10 mouse cellular contexts compared by ENCODE assay signal in genomic region chr15:25284354-25285199, GRCm38 (mm10).
DNase-seq lines count a peak whose midpoint lies in the region; ATAC-seq and TF ChIP-seq lines count a peak whose summit lies in the region.
"Had no signal": no experiment of that assay in that cellular context is flagged by ENCODE, and none has a peak within 500 bp of the region (broad histone marks: within the 10 kb centered on the region; RNA-seq: fewer than 3 reads in every experiment).

No protein-coding gene starts in this region.

- no peak overlapping the region for H3K9ac ChIP-seq in forebrain, embryonic 16.5 days (replicated peaks; ENCODE audit: low read depth, low read length)

- no peak overlapping the region for H3K27ac ChIP-seq in forebrain, embryonic 16.5 days (ENCODE audit: low read length)
- H3K27ac ChIP-seq: gastrocnemius, adult 2 months had no signal

- intact Hi-C loops in left cerebral cortex, postnatal 4 days (cut with DNase I) = no loop called here
- intact Hi-C loops in left cerebral cortex, postnatal 10 days (cut with DNase I) = no loop called here

- peaks cover 4% of the 10 kb centered on the region for H3K4me1 ChIP-seq in forebrain, embryonic 16.5 days (replicated peaks; ENCODE audit: control insufficient read depth, insufficient read depth, low read length)

- peak; percentile 65; the same call in 1 of the 2 replicates for ATAC-seq in forebrain, embryonic 16.5 days

- no peak for TF ChIP-seq CTCF in brain, embryonic 14.5 days (IDR thresholded peaks at IDR 0.05; ENCODE audit: borderline replicate concordance, extremely low read depth, insufficient read depth, insufficient read length)

- TF ChIP-seq POLR2A in brain, embryonic 14.5 days (IDR thresholded peaks at IDR 0.05; ENCODE audit: borderline replicate concordance, extremely low read depth, insufficient read depth, insufficient read length, poor library complexity, severe bottlenecking) = no peak
- no peak for TF ChIP-seq POLR2A in myocyte (IDR thresholded peaks at IDR 0.05; ENCODE audit: insufficient read length, low read depth)

- H3K9me3 ChIP-seq in forebrain, embryonic 16.5 days (ENCODE audit: control insufficient read depth, low read length) = no peaks in the 10 kb centered on the region

- no peaks in the 10 kb centered on the region; the same call in 1 of the 2 replicates for H3K27me3 ChIP-seq in forebrain, embryonic 16.5 days (replicated peaks; ENCODE audit: control insufficient read depth, insufficient read depth, low read length)
- no peaks in the 10 kb centered on the region for H3K27me3 ChIP-seq in myocyte (ENCODE audit: control insufficient read depth, insufficient read depth, insufficient read length)

- 35% methylated on average over 17 of the region's 17 CpGs for WGBS in forebrain, embryonic 16.5 days

- H3K79me2 ChIP-seq in myocyte (ENCODE audit: control insufficient read depth, insufficient read depth) = no peaks in the 10 kb centered on the region

- H3ac ChIP-seq in myocyte (ENCODE audit: control insufficient read depth, insufficient read length) = no peak overlapping the region

- H3K4me3 ChIP-seq in forebrain, embryonic 16.5 days (replicated peaks; ENCODE audit: low read length) = no peak overlapping the region
- no peak overlapping the region for H3K4me3 ChIP-seq in myocyte
- H3K4me3 ChIP-seq: gastrocnemius, adult 2 months had no signal

- DNase-seq in left cerebral cortex, postnatal 4 days = peak; percentile 55
- DNase-seq in left cerebral cortex, postnatal 10 days (ENCODE audit: extremely low spot score in 1 of 2, low spot score in 2 of 2) = no peak
- peak; percentile 91 for DNase-seq in brain, embryonic 14.5 days (ENCODE audit: low read depth)
- DNase-seq in urinary bladder, postnatal 36 days (ENCODE audit: low spot score in 2 of 2) = no peak
- DNase-seq in urinary bladder, postnatal 4 days (ENCODE audit: low spot score in 2 of 2) = no peak
- no peak for DNase-seq in adrenal gland, adult 2 months
- DNase-seq: gastrocnemius, adult 2 months; kidney, adult 8-10 months had no signal

- H3K4me2 ChIP-seq in forebrain, embryonic 16.5 days (ENCODE audit: low read length) = no peak overlapping the region
- H3K4me2 ChIP-seq in myocyte (ENCODE audit: low read depth) = peak overlapping the region; percentile 47

- H3K36me3 ChIP-seq in forebrain, embryonic 16.5 days (ENCODE audit: control insufficient read depth, insufficient read depth) = no peaks in the 10 kb centered on the region
- H3K36me3 ChIP-seq in myocyte (ENCODE audit: control insufficient read depth, insufficient read depth) = no peaks in the 10 kb centered on the region

TF ChIP-seq in myocyte, 11 proteins besides CTCF, POLR2A, EP300 and RAD21:
- peak; percentile 64; the same call in 1 of the 2 replicates for TF ChIP-seq CEBPB (IDR thresholded peaks at IDR 0.05; ENCODE audit: insufficient read depth, poor library complexity, severe bottlenecking)
- no peak for TF ChIP-seq MAX (IDR thresholded peaks at IDR 0.05; ENCODE audit: low read depth)

Comparison
In these comparisons a context has a peak if more than half of its experiments do, and no peak if none do; other contexts are left out.
1. DNase-seq: peak in left cerebral cortex, postnatal 4 days (single experiment) and brain, embryonic 14.5 days (single experiment); none in left cerebral cortex, postnatal 10 days (0 of 2), urinary bladder, postnatal 36 days (0 of 2), urinary bladder, postnatal 4 days (0 of 2) and adrenal gland, adult 2 months (single experiment).